Mouse (Mus musculus) bone marrow, adult 2 months (tissue): ENCODE results near the gene Pdgfa.

ENCODE experiments used
- CTCF ChIP-seq: fragments of 200-500 bp; IDR thresholded peaks from 2 replicates; pipeline ENCODE4 v1.5.1; 2011; ENCODE audit warnings: low read length, control low read depth; ENCODE audit not compliant: control insufficient read depth, insufficient read depth
- POLR2A ChIP-seq: fragments of 200-500 bp; IDR thresholded peaks from 2 replicates; pipeline ENCODE4 v1.6.1; 2011; ENCODE audit warnings: low read depth, mild to moderate bottlenecking, control low read depth, low read length, borderline replicate concordance; ENCODE audit not compliant: control insufficient read depth

DNA sequence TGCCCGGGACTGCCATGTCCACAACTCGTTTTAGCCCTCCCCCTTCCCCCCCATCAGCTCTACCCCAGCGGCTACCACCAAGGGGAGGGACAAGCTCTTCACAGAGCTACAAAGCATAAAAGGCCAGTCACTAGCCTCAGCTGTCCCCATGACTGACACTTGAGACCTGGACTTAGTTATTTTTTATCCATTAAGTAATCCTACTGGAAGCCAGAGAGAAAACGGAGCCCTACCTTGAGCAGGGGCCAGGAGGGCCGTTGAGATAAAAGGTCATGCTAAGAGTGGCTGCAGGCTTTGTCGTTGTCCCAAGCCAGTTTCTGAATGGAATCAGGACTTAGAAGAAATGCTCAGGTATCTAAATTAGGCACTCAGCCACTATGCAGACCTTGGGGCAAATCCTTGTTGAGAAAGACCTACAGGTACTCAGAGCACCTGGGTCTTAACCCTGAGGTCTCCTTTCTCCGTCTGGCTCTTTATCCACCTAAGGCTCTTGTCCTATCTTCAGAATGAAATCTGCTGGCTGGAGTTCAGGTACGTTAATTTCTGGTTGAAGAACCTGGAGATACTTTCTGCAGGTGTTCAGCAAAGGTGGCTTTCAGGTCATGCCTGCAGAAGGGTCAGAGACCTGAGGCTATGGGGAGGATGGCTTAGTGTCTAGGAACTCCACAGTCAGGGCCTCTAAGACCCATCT is 60.6 kb downstream of the Pdgfa start:
- TF ChIP-seq CTCF (no peak), POLR2A (no peak)
